In genomic region chr17:14177018-14177417, GRCm38 (mm10) we compare ENCODE assay signal across 12 mouse cellular contexts. TPM values are rescaled to one million over a fixed set of nuclear protein-coding genes. Genes with fewer than 3 reads are reported as not detected.
"Had no signal": no experiment of that assay in that cellular context is flagged by ENCODE, and none has a peak within 500 bp of the region (broad histone marks: within the 10 kb centered on the region; RNA-seq: fewer than 3 reads in every experiment).

No protein-coding gene starts in this region.

- H3K27me3 ChIP-seq: liver, embryonic 13.5 days had no signal

- H3K9ac ChIP-seq: liver, embryonic 13.5 days had no signal

- H3K36me3 ChIP-seq: liver, embryonic 13.5 days had no signal

- H3K4me3 ChIP-seq: liver, embryonic 13.5 days had no signal

- H3K27ac ChIP-seq: liver, embryonic 13.5 days had no signal

- H3K4me2 ChIP-seq: liver, embryonic 13.5 days; midbrain, embryonic 11.5 days had no signal

- DNase-seq: kidney, postnatal 10 days; liver, embryonic 13.5 days; lung, adult 2 months; lung, postnatal 14 days; lung, postnatal 4 days; midbrain, embryonic 14.5 days; thymus, adult 18-20 months; thymus, postnatal 36 days had no signal

- H3K9me3 ChIP-seq: liver, embryonic 13.5 days had no signal

- ATAC-seq: intestine, postnatal 0 days had no signal

RNA-seq across cellular contexts. Expression of gene Dact2, which starts 27.1 kb away (rescaled TPM):
- total RNA-seq: megakaryocyte progenitor cell, adult 5-6 weeks; megakaryocyte-erythroid progenitor cell, adult 5-6 weeks had no signal
